Mouse (Mus musculus) layer of hippocampus, adult 11-12 months (tissue): ENCODE measurements around the gene Sipa1l3.

ENCODE experiments used
- DNase-seq: peaks from one replicate; pipeline ENCODE4 v3.0.0; 2022; ENCODE audit warnings: low spot score

Sipa1l3 gene

DNA sequence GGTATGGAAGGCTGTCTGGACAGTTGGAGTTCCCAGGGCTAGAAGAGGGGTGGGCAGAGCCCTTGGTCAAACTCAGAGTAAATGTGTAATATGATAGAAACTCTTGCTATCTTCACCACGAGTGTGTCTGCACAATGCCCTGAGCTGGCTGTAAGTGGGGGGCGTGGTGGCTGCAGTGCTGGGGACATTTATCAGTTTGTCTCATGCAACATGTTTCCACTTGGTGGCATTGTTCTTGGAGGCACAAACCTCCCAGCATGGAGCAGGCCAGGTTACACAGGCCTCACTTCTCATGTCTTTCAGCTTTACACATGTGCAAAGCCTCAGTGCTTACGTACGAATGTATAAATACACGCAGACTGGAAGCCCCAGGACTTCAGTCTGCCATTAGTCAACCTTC, 146.3 kb downstream of the Sipa1l3 start:
- DNase-seq: no peak

DNA sequence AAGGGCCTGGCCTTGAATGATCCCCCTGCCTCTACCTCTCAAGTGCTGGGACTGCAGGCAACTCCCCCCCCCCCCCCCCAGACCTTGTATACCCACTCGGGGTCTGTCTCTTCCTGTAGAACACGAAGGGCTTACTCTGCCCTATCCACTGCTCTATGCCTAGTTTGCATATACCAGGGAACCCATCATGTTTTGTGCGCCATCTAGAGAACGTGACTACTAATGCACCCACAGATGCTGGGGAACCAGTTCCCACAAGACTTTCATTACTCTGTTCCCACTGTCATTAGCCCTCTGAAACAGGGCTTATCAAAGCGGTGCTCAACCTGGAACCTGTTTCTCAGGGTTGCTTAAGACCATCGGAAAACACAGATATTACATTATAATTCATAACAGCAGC, 148.4 kb downstream of the Sipa1l3 start:
- DNase-seq: no peak

DNA sequence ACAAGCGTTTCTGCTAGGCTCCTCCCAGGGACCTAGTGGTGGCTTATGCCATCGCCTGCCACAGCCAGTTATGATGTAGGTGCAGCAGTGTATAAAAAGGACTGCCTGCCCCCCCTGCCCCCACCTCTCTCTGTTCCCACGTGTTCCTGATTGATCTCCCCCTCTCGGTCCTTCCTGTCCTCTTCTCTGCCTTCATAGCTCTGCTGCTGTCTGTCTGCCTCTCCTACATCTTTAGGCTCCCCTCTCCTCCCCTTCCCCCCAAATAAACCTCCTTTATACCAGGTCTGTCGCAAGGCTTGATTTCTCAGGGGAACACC, 150.5 kb downstream of the Sipa1l3 start:
- no peak for DNase-seq

DNA sequence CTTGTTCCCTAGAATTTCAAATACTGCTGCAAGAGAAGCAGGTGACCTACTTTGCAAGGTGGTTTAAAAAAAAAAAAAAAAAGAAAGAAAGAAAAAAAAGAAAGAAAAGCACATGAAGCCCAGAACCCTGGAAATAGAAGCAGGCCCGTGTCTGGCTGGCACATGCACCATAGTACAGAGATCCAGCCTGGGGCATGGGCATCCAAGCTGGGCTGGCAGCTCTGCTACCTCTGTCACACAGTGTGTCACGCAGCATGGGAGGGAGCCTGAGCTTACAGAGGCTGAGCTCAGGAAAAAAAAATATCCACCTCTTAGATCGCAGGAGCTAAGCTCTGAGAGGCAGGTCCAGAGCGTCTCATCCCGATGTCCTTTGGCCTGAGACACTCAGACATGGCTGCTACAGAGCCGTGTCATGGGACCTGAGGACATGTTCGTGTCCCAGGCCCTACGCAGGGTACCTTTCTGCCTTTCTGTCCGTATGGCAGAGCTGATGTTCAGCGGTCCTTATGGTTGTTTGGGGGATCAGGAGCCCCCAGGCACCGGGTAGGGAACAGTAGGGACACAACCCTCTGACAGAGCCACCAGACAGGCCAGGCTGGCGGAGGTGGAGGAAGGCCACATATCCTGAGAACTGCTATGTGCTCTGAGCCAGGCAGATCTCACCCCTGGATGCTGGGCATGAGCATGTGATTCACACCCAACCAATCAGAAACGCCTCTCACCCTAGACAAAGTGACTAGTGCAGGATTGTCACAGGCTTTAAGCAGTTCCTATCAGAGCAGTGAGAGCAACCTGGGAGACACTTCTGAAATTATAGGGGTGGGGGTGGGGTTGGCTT, 151.1 kb downstream of the Sipa1l3 start:
- no peak for DNase-seq

GRCm38 (mm10) chr7:29364052-29364451, 154.4 kb downstream of the Sipa1l3 start:
- peak; percentile 63 for DNase-seq

- no peak for DNase-seq
Observed at GRCm38 (mm10) chr7:29361497-29361896, 156.9 kb downstream of the Sipa1l3 start.

DNA sequence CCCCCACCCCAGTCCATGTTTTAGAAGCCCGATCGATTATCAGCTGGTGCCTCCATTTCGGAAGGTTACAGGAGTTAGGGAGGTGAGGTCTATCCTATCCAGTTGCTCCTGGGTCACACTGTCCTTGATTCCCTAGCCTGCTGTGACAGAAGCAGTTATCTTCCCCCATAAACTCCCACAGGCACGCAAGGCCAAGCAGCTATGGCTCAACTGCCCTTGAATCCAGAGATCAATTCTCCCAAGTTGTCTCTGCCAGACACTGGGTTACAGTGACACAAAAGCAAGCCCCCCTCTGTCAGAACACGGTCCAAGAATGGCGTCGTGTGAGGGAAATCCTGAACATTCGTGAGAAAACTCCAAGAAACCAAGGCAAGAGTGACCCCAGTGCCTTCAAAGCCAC, 163.0 kb downstream of the Sipa1l3 start:
- DNase-seq: no peak

DNA sequence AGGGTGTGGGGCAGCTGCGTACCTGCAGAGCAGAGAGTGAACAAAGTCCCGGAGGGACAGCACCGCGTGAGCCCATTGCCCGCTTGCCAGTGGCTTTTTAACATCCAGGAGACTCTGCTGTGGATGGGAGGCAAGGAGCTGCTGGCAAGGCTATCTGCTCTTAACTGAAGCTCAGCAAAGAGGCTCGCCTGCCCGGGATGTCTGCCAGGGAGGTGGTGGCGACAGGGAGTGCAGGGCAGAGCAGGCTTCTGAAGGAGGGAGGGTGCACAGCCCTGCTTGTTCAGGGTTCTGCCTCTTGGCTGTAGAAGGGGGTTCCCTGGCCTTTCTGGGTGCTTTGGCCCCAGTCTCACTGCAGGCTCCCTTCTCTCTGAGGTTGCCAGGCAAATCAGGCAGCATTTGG, 164.3 kb downstream of the Sipa1l3 start:
- DNase-seq: peak; percentile 56

DNA sequence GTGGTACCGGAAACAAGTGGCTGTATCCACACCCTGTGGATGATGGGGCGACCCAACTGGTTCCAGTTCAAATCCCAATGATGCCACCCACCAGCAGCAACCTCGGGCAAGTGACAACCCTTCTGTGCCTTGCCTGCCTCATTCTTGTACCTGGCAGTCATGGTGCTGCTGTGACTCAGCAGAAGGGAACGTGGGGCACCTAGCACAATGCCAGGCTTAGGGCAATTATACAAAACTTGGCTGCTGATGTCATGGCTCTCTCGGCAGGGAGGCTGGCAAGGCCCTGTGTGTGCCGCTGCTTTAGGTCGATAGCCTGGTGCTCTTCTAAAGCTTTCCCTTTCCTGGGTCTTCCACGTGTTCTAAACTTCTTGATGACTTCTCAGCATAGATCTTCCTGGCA, 166.2 kb downstream of the Sipa1l3 start:
- no peak for DNase-seq

DNA sequence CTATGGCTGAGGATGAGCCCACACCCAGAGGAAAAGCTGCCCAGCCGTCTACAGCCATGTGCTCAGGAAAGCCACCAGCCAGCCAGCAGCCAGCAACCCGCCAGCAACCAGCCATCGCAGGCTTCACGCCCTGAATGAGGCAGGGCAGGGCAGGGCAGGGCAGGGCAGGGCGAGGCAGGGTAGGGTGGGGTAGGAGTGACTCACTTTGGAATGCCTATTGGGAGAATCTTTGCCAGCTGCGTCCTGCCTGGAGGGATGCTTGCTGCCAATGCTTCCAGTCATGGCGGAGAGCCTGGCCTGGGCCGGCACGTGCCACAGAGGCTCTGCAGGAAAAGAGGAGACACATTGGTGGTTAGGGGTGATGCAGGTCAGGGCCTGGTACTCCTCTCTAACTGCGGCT, 168.0 kb downstream of the Sipa1l3 start:
- no peak for DNase-seq

DNA sequence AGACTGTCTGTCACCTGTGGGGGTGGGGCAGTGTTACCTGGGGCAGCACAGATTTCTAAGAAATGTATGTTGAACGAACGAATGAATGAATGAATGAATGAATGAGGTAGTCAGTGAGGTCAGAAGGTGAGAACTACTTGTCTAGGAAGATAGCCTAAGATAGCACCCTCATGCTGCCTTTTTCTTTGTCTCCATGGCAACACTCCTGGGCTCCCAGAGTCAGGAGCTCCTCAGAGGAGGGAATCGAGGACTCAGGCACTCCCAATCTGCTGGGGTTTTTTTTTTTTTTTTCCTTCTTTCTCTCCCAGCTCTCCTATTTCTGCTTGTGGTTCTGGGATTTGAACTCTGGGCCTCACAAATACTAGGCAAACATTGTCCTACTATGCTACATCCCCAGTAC, 172.2 kb downstream of the Sipa1l3 start:
- no peak for DNase-seq

GRCm38 (mm10) chr7:29345534-29345933, 172.9 kb downstream of the Sipa1l3 start:
- DNase-seq: no peak

DNA sequence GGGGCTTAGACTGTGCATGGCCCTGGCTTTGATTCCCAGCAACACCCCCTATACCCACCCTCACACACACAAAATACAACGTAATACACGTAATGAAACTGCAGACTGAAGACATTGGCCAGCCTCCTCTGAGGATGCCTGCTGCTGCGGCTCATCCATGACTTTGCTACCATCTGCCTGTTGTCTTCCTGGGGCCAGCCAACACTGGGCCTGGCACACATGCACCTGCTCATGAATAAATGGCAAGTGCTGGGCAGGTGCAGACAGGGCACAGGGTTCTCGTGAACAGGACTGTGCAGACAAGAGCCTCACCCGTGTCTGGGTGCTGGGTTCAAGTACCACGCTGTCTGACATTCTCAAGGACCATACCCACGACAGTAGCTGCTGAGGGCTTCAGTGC, 174.7 kb downstream of the Sipa1l3 start:
- no peak for DNase-seq

DNA sequence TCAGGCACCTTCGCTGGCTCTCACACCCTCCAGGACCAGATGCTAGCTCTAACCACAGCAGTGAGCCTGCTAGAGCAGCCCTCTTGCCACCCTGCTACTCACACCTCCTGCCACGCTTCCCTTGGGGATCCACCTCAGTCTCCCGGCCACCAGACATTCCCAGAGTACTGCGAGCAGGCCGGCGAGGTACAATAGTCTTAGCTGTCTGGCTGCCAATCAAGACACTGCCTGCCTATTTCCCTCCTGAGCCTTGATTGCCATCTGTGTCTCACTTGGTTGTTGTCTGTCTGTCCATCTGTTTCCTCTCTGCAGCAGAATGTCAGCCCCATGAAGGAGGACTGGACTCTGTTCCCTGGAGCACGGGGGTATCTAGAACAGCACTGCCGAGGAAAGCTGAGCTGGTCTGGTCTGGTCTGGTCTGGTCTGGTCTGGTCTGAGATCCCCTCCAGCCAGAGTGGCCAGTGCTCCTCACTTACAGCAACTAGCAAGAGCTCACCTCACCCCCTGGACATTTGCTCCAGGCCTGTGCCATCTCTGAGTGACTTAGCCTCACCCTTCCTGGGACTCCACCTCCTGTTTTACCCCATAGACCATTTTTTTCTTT, 175.8 kb downstream of the Sipa1l3 start:
- peak; percentile 55 for DNase-seq

- DNase-seq: no peak
Observed at GRCm38 (mm10) chr7:29341722-29342121, 176.7 kb downstream of the Sipa1l3 start.

- DNase-seq: no peak
Observed at GRCm38 (mm10) chr7:29340838-29341237, 177.6 kb downstream of the Sipa1l3 start.

GRCm38 (mm10) chr7:29340247-29340646, 178.2 kb downstream of the Sipa1l3 start:
- DNase-seq: no peak

- DNase-seq: no peak
Observed at GRCm38 (mm10) chr7:29338984-29339679, 179.3 kb downstream of the Sipa1l3 start.

DNA sequence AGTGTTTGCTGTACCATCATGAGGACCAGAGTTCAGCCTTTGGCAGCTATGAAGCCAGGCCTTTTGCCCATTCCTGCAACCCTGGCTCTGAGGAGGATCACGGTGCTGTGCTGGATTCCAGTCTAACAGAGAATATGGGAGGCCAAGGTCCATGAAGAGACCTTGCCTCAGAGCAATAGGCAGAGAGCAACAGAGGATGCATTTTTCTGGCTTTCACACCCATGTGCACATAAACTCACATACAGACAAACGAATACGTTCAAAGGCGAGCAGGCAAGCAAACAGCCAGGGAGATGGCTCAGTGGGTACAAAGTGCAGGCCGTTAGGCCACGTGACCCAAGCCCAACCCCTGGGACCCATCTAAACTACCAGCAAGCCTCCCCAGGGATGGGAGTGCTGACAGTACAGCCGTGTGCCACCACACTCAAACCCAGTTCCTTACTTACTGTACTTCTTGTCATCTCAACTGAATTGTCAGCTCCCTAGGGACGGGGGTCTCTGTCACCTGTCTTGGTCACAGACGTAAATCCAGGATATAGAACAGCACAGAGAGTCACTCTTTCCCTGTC, 180.0 kb downstream of the Sipa1l3 start:
- no peak for DNase-seq

DNA sequence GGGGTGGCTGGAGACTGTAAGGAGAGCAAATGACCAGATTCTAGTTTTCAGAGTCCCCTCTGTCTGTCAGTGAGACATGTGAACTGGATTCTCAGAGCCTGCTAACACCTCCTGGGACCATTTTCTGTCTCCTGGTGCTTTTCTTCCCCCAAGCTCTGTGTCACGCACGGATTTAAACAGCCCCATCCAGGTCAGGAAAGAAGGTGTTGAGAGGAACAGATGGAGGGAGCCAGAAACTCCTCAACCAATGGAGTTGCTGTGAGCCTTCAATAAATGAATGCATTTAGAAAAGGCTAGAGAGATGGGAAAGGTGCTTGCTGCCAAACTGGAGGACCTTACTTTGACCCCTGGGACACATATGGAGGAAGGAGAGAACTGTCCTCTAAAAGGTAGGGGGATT, 180.7 kb downstream of the Sipa1l3 start:
- no peak for DNase-seq

GRCm38 (mm10) chr7:29336795-29337319, 181.6 kb downstream of the Sipa1l3 start:
- DNase-seq: no peak

GRCm38 (mm10) chr7:29335841-29336671, 182.4 kb downstream of the Sipa1l3 start:
- no peak for DNase-seq
